Mouse (Mus musculus): ENCODE measurements at regions not wholly inside any gene's neighbourhood (a gene's known extent, or its start where the extent isn't known, plus 50 kb on each side); places are given as distances from the start of the nearest gene placed in this dataset.
A peak's percentile ranks its signal among the peaks of the same experiment; 100 is the strongest.

DNA sequence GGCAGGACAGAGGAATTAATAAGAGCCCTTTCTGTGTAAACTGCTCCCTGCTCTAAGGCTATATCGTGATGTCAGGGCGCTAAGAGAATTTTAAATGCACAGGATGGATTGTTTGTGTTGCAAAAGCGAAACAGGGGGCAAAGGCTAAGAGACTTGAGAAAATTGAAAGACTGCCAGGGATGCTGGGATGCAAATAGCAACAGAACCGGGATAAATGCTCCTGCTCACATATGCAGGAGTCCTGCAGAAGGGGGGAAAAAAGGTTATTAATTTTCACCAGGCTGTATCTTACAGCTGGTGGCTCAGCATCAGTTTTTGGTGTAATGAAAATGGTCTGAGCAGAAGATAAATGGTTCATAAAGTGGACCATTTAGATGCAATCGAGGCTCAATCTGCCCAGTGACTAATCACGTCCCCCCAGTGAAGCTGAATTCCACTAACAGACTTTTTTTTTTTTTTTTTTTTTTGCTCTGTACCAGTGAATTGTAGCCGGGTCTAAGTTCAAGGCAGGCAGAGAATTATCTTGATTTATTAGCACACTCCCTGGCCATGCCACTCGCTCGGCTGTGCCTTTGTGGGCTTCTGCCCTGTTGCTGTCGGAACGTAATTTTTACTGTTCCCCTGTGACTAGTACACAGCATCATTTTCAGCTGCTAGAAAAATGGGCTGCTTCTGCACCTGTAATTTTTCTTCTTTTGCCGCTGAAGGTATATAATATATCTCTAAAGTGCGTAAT lies 222.9 kb upstream of the Pou3f3 start:
- DNase-seq (ENCODE audit: inconsistent ontology term) = no peak

DNA sequence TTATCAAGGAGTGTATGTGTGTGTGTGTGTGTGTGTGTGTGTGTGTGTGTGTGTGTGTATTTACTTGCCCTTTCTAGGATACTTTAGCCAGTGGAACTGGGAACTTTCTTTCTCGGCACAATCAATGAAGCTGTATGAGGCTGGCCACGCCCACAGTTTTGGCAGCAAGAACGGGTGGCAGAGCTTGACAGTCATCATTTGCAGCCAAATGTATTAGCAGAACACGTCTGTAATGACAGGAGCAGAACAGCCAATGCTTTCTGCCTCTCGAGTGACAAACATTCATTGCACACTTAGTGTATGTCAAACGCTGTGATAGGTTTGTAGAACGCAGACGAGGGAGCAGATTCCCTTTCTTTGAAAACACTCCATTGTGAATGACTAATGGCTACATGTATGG lies 221.4 kb upstream of the Pou3f3 start:
- no peak for DNase-seq (ENCODE audit: inconsistent ontology term)

DNA sequence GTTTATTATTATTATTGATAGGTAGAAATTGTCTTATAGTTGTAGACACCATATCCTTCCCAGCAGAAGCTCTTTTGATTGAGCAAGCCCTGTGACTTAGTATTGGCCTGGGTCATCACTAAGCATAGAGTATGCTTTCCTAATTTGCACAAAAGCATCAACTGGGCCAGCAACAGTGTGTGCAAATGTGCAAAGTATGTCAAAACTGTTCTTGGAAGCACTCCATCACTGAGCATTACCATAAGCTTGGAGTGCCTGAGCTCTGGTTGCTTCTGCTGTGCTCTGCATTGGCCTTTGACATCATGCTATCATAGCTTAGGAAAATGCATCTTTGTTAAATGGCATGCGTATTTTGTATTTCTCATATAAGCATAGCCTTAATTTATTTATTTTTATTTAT lies 220.7 kb upstream of the Pou3f3 start:
- DNase-seq (ENCODE audit: inconsistent ontology term) = no peak

DNA sequence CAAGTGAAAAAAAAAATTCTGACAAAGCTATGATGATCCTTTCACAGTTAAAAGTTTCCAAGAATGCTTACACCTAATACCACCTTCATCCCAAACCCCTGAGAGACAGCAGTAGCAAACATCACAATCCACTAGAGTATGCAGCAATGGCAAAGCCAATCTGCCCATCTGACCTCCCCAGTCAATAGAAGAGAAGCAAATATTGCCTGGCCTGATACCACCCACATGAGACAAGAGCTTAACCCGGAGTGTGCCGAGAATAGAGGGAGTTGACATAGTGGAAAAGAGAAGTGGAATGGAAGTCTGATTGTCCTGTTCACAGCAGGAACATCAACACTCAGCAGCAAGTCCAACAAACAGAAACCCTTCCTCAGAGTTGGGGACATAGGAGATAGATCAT lies 219.9 kb upstream of the Pou3f3 start:
- DNase-seq (ENCODE audit: inconsistent ontology term) = no peak

DNA sequence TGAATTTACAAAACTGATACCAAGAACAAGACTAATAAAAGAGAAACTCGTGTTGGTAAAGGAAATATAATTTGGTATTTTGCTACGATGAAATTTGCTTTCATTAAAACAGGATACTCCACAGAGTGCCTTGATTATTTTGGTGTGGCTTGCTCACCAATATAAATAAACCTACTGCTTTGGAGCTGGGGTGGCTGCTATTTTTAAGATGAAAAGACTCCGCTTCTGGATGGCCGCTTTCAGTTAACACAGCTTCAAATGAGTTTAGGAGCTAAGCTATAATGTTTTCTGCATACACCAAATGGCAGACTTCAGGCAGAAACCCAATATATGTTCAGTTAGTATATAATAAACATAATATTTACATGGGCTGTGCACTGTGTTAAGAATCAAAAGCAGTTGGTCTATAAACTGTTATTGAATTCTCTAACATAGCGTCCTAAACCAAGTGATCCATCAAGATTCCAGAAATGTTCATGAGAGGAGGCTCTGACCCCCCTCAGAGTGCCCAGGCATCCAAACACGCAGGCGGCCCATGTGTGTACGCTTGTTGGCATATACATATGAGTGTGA lies 215.1 kb upstream of the Pou3f3 start:
- DNase-seq (ENCODE audit: inconsistent ontology term) = no peak

DNA sequence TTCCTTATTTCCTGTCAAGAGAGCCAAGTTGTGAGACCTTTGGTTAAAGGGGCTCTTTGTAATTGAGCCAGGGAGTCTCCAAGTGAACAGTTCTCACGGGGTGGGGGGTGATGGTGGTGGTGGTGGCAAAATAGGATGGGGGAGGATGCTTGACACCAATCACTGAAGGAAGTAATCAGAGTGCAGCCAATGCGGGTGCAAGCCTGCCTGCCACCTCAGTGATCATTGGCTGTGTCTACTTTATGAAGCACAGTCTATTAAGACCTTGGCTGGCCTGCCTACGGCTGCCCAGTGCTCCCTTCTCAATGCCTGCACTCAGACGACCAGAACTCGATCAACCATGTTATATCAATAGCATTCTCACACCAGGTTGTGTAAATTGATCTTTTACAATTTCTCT lies 206.0 kb upstream of the Pou3f3 start:
- no peak for DNase-seq (ENCODE audit: inconsistent ontology term)

DNA sequence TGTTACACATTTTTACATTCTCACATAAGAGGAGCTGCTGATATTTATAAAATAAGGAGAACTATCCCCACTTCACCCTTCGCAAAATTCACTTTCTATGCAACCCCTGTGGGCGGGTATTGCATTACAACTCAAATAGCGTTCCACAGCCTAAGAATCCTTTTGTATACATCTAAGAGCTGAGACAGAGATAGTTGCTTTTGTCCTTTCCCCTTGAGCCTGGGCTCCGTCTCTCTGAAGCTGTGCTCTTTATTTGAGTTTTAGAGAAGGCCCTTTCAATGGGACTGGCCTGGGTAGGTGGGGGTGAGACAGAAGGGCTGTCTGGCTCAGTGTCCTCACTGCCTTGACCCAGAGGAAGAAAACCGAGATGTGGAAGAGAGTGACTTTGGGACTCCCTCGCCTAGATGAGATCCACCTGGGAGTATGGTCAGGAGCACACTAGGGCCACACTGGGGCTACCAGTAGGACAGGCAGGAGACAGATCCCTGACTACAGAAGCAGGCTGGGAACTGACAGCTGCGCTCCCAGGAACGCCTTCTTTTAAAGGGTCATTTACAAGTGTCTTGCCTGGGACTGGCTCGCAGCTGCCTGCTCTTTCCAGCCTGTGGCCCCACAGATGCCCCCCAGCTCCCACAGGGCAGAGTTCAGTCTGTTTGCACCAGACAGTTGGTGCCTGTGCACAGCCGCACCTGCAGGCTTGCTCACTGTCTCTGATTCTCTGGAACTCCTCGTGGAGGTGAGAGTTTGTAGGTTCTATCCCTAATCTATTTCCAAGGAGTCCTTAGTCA lies 204.5 kb upstream of the Pou3f3 start:
- no peak for DNase-seq (ENCODE audit: inconsistent ontology term)

DNA sequence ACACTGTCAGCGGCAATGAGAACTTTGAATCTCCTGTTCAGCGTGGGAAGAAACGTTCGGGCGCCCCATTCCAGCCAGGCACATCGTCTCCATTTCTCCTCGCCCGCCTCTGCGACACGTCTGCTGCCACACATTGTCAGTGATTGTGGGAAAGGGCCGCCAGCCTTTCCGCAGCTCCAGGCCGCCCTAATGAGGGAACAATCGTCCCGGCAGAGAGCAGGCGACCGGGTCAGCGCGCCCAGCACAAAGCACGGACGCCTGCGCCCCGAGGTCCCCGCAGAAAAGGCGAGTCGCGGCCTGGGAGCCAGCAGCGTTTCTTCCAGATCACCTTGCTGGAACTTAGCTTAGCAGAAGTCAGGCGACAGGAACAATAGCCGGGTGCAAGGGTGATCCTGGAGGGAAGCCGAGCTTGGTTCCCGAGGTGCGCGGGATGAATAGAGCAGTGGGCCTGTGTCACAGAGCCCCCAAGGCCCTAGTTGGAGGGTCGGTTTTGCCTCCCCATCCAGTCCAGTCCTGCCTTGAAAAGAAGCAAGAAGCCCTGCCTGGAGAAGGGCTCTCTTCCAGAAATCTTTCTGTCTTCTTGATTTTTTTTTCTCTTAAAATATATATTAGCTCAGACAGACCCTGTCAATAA lies 203.8 kb upstream of the Pou3f3 start:
- peak; percentile 40 for DNase-seq (ENCODE audit: inconsistent ontology term)

DNA sequence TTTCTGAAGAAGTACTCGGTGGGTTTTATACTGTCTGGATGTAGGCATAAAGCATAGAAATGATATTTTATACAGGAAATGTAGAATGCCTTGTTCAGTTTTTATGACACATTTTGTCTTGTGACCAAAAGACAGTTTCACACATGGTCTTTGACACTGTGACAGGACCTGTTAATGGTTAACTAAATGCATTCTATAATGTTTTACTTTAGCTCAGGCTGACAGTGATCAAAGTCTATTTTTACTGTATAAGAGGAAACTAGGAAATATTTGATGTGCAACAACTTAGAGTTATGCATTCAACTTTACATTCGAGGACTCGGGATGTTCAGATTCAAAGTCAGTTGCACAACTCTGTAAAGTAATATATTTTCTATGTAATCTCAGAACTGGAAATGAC lies 199.5 kb upstream of the Pou3f3 start:
- DNase-seq (ENCODE audit: inconsistent ontology term) = no peak

DNA sequence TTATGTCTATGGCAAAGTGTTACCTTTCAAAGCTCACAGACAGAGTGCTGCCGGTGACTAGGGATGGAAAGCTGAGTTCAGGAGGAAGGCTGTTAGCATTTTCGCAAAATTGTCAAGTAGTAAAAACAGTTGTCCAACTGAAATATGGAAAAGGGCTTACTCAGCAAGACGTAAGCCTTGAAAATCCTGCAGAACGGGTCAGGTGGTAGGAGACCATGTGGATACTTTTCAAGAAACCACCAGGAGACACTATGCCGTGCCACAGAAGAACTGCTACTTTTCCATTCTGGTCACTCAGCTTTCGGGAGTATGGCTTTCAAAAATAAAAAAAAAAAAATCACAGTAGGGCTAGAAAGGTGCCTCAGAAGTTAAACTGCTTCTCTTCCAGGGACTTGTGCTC lies 199.1 kb upstream of the Pou3f3 start:
- DNase-seq (ENCODE audit: inconsistent ontology term) = no peak

DNA sequence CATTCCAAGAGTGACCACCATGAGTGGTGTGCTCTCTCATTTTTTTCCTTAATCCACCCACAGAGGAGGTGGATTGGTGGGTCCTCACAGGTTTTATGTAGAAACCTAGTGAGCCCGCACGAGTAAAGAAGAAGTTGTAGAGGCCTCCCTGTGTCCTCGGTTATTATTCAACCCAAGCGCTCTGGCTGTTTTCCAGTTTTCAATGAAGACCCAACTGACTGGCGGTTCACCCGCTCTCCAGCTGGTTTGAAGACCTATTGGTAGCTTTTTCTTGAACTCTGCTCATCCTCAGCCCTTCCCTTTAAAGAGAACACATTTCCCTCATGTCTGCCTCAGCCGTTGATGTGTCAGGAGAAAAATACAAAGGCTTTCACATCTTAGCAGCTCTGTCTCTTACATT lies 196.7 kb upstream of the Pou3f3 start:
- DNase-seq (ENCODE audit: inconsistent ontology term) = no peak

DNA sequence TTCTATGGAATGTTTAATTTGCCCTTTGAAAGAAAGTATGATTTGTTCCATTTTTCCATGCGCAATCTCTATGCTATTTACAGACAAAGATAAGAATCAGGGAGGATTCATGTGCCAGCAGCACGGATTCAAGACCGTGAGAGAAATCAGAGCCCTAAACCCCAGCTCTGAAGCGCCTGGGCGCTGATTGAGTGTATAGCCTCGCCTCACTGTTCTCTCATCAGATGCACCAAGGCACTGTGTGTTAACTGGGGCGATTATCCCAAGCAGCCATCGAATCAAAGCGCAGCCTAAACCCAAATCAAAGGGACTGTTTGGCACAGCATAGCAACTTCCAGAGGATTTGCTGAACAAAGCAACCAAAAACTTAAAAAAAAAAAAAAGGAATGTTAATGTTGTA lies 191.1 kb upstream of the Pou3f3 start:
- DNase-seq (ENCODE audit: inconsistent ontology term) = no peak

DNA sequence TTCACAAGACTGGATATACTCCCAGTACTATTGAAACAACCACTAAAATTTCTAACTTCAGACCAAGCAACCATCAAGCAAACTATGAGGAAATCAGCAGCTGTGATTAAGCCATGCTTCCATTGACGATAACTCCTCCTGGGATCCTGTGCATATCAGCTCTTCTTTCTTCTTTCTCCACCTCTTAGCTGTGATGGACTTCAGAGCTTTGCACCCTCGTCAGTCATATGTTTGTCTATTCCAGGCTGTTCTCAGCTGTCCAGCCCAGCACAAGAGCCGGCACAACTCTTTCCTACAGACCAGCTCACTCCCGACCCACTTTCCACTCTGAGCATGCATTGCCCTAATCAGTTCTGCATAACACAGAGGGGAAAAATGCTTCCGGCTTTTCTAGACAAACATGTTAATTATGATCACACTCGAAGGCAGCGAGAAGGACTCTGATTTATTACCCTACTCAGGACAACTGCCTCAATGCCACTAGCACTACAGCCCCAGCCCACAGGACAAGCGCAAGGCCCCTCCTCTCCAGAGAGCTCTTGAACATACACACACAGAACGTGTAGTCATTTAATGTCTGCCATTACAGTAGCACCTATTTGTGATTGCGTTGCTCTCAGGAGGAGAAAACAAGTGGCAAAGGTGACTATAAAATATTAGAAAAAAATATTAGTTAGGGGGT lies 190.4 kb upstream of the Pou3f3 start:
- no peak for DNase-seq (ENCODE audit: inconsistent ontology term)

DNA sequence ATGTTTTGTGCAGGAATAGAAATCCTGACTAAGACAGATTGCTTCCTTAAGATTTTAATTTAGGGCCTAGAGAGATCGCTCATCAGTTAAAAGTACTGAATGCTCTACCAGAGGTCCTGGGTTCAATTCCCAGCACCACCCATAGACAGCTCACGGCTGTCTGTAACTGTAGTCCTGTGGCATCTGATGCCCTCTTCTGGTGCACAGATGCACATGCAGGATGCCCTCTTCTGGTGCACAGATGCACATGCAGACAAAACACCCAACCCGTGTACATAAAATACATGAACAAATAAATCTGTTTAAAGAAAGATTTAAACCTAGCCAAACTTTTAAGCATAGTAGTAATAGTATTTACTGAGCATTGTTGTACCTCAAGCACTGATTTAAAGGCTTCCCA lies 181.2 kb upstream of the Pou3f3 start:
- DNase-seq (ENCODE audit: inconsistent ontology term) = no peak

DNA sequence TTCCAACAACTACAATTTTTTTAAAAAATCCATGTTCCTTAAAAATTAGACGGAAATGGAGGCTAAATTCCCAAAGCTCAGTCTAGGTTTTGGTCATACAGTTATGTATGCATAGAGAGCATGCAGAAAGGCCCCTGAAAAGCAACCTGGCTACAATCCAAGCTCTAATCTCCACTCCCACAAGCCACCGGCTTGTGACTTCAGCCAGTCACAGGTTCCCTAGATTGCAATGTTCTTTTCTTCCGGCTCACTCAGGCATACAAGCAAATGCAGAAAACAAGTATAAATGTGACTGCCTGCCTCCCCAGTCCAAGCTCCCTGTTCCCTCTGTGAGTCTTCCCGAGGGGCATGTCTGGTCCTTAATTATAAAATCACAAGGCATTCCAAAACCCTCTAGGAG lies 171.2 kb upstream of the Pou3f3 start:
- no peak for DNase-seq (ENCODE audit: inconsistent ontology term)

DNA sequence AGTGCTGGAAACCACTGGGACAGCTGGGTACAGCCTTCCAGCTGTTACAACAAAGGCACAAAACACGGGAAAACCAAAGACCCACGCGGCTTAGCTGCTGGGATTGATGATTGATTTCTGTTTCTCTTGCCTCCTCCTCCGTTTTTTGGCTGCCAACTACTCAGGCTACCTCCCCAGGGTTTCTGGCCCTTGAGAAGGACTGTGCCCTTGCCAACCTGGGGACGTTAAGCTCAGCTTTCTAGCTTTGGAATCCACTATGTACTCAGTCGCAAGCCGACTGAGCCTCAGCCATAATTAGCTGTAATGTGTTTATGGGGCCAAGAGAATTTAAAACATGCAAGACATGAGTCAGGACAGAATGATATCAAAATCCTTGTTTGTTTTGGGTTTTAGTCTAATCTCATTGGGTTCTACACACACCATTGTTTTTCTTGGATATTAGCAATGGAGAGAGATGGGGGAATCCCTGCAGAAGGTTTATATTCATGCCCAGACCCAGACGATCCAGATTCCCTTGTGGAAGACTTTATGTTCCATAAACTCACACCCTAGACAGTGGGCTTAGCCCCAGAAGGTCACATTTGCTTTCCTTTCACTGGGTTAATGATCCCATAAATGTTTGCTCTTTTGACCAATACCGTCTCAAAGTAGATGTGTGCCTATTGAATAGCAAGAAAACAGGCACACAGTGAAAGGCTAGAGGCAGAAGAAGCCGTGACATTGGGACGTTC lies 167.7 kb upstream of the Pou3f3 start:
- DNase-seq (ENCODE audit: inconsistent ontology term) = no peak

DNA sequence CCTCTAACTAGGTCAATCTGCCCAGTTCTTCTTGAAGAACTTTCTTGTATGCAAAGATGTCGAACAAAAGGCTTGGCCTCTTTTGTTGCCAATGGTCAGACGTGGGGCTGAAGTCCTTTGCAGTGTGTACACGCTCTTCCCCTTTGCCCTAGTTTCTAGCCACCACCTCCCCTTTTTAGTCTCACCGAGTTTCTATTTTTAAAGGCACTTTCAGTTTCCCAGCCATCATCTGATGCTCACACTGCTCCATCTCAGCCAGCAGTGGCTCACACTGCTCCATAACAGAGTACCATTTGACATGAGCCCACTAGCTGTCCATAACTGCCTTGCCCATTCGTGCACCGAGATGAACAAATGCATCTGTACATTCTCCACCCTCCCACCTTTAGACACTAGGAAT lies 162.7 kb upstream of the Pou3f3 start:
- DNase-seq (ENCODE audit: inconsistent ontology term) = no peak

DNA sequence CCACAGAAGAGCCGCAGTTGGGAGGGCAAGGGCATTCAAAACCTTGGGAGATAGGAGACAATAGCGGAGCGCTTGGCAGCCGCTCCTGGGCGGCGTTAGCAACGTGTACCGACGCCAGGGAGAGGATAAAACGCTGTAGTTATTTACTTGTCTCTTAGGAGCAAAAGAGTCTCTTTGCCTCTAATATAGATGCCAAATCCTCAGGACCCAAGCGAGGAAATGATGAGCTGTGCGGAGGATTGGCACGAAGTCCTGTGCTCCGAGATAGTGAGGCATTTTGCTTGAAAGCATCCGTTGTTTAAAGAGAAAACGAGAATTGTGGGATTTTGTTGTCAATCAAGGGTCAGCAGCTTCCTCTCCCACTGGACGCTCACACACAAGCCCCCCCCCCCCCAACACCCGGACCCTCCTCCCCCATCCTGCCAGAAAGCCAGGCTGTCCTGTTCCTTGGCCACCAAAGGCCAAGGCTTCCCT lies 156.5 kb upstream of the Pou3f3 start:
- DNase-seq (ENCODE audit: inconsistent ontology term) = peak; percentile 59

DNA sequence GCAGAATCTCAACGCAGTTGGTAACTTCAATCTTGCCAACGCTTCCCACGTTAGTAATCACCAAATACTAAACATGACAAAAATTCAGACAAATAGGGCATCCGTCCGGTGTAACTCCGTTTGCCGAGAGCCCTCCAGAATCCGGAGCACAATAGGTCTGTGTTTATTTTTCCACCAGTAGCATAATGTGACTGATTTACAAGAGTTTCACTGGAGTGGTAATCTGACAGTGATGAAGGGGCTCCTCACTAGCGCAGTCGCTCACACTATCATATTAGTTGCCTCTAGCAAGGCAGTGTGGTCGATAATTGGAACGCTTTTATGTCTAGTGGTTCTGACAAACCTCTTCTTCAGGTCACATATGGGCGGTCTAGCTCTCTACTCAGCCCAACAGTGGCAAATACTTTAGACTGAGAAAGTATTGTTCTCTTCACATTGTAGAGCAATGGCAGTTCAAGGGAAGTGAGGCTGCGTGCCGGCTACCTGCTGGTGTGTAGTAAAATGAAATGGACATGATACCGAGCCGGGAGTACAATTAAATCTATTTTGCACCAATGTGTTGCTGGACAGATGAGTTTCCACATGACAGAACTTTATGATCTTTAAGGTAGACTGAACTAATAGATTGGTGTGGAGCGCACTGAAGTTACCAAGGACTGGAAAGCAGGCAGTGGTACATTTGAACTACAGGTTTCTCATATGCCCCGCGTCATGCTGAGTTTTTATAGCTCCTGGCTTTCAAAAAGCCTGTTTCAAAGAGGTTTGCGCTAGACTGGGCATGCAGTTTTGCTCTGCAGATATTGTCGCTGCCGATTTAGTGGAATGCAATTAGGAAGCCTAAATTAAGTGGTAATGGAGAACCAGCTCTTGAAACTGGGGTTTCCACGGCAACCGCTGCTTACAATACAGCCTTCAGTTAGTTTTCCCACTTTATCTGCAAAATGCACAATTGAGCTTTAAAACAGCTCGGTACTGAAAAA lies 155.7 kb upstream of the Pou3f3 start:
- peak; percentile 63 for DNase-seq (ENCODE audit: inconsistent ontology term)

DNA sequence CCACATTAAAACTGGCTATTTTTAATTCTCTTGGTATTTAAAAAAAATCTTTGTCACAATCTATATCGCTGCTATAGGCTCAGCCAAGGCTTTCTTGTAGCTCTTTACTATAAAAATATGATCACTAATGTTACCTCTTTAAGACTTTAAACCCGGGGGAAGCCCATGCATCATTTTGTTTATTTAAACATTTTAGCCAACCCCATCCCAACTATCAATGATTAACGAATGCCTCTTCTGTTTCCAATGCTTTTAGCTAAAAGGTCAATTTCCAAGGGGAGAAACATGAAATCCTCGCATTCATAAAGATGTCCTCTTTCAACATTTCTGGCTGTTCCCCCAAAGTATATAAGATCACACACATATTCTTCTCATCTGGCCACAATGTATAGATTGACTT lies 153.6 kb upstream of the Pou3f3 start:
- DNase-seq (ENCODE audit: inconsistent ontology term) = no peak
